Mouse (Mus musculus) cerebellum, adult 2 months (tissue): ENCODE data around the gene Gm44502.
A peak's percentile ranks its signal among the peaks of the same experiment; 100 is the strongest.

ENCODE experiments used
- CTCF ChIP-seq: fragments of 200-500 bp; IDR thresholded peaks from 2 replicates; pipeline ENCODE4 v1.5.1; 2011; ENCODE audit warnings: low read depth, mild to moderate bottlenecking, control low read depth, low read length, moderate library complexity, borderline replicate concordance; ENCODE audit not compliant: insufficient read depth
- POLR2A ChIP-seq: fragments of 200-500 bp; IDR thresholded peaks from 2 replicates; pipeline ENCODE4 v1.6.1; 2011; ENCODE audit warnings: low read length, control low read depth, borderline replicate concordance; ENCODE audit not compliant: insufficient read depth

GRCm38 (mm10) chr15:89475611-89476474 lies 46.3 kb upstream of the Gm44502 start:
- peak; percentile 92 for TF ChIP-seq POLR2A
- no peak for TF ChIP-seq CTCF
